Mouse (Mus musculus) myocyte (in vitro differentiated cells): ENCODE measurements around the gene Stra6l. TPM values are rescaled to one million over a fixed set of nuclear protein-coding genes. Genes with fewer than 3 reads are reported as not detected.

Experiments
- H3K27me3 ChIP-seq: one replicate; pipeline ENCODE4 v1.6.1; 2011; ENCODE audit not compliant: control insufficient read depth, insufficient read depth, insufficient read length
- H3K36me3 ChIP-seq: one replicate; pipeline ENCODE4 v1.6.1; 2011; ENCODE audit not compliant: control insufficient read depth, insufficient read depth
- H3K4me2 ChIP-seq: one replicate; pipeline ENCODE4 v1.6.1; 2011; ENCODE audit warnings: low read depth, control low read depth
- H3K4me3 ChIP-seq: one replicate; pipeline ENCODE4 v1.5.1; 2011; ENCODE audit warnings: mild to moderate bottlenecking, control low read depth, moderate library complexity
- H3K79me2 ChIP-seq: one replicate; pipeline ENCODE4 v1.6.1; 2011; ENCODE audit not compliant: control insufficient read depth, insufficient read depth
- H3ac ChIP-seq: one replicate; pipeline ENCODE4 v1.6.1; 2011; ENCODE audit not compliant: control insufficient read depth, insufficient read length
- CEBPB ChIP-seq: IDR thresholded peaks from 2 replicates; pipeline ENCODE4 v1.6.1; 2011; ENCODE audit warnings: mild to moderate bottlenecking, moderate library complexity; ENCODE audit not compliant: poor library complexity, insufficient read depth, severe bottlenecking
- E2F4 ChIP-seq: IDR thresholded peaks from one replicate; pipeline ENCODE4 v1.6.1; 2011; ENCODE audit warnings: mild to moderate bottlenecking, control low read depth, moderate library complexity; ENCODE audit not compliant: insufficient read depth
- MAX ChIP-seq: IDR thresholded peaks from one replicate; pipeline ENCODE4 v1.6.1; 2011; ENCODE audit warnings: low read depth, mild to moderate bottlenecking, control low read depth
- MYOD1 ChIP-seq, 3 experiments: IDR thresholded peaks; one replicate each; pipeline ENCODE4 v1.6.1; 2011; ENCODE audit warnings: control low read depth in 2 of 3, low read depth in 2 of 3, mild to moderate bottlenecking in 2 of 3, moderate library complexity in 1 of 3; ENCODE audit not compliant: insufficient read length in 2 of 3, control insufficient read depth in 1 of 3
- MYOG ChIP-seq, 3 experiments: IDR thresholded peaks; one replicate each; pipeline ENCODE4 v1.6.1; 2011; ENCODE audit warnings: control low read depth in 2 of 3, low read depth in 2 of 3, mild to moderate bottlenecking in 2 of 3; ENCODE audit not compliant: insufficient read length in 2 of 3, control insufficient read depth in 1 of 3, insufficient read depth in 1 of 3
- POLR2A ChIP-seq: IDR thresholded peaks from one replicate; pipeline ENCODE4 v1.6.1; 2011; ENCODE audit warnings: low read depth, mild to moderate bottlenecking, control low read depth, moderate library complexity; ENCODE audit not compliant: insufficient read length
- POLR2AphosphoS2 ChIP-seq: IDR thresholded peaks from one replicate; pipeline ENCODE4 v1.6.1; 2011; ENCODE audit warnings: low read depth, control low read depth; ENCODE audit not compliant: insufficient read length
- REST ChIP-seq: IDR thresholded peaks from one replicate; pipeline ENCODE4 v1.6.1; 2011; ENCODE audit warnings: mild to moderate bottlenecking, control low read depth, moderate library complexity; ENCODE audit not compliant: insufficient read depth, insufficient read length
- SRF ChIP-seq: IDR thresholded peaks from one replicate; pipeline ENCODE4 v1.6.1; 2011; ENCODE audit warnings: low read depth; ENCODE audit not compliant: control insufficient read depth, insufficient read length
- TCF12 ChIP-seq: IDR thresholded peaks from one replicate; pipeline ENCODE4 v1.6.1; 2011; ENCODE audit warnings: mild to moderate bottlenecking, control low read depth; ENCODE audit not compliant: poor library complexity, insufficient read depth, severe bottlenecking
- TCF3 ChIP-seq: IDR thresholded peaks from one replicate; pipeline ENCODE4 v1.6.1; 2011; ENCODE audit warnings: low read depth, control low read depth; ENCODE audit not compliant: insufficient read length
- USF1 ChIP-seq: IDR thresholded peaks from one replicate; pipeline ENCODE4 v1.6.1; 2011; ENCODE audit warnings: low read depth, mild to moderate bottlenecking, control low read depth, moderate library complexity
- polyA plus RNA-seq: library from polyadenylated mRNA; unstranded; fragments of >200 nt; fragmentation: generic; extraction: Trizol; gene quantifications from one replicate; pipeline ENCODE4 v1.2.1, GENCODE M21; 2012; ENCODE audit warnings: missing spikeins

The Stra6l gene
- polyA plus RNA-seq, 1 experiment: not detected

DNA sequence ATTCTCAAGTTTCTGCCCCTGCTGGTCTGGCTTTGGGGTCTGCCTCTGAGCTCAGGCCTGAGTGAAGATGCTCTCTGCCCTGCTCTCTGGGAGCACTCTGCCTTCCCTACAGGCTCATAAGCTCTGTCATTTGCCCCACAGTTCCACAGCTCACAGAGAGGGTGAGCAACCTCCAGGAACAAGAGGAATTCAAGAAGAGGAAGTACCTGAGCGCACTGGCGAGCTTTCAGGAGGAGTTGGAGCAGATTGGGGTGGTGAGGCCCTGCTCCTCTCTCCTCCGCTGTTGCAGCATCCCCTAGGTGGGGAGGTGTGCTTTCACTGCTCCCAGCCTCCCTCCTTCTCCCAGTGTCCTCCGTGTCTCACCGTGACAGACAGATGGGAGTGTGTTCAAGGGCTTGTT, 49.9 kb downstream of the Stra6l start:
- no peak overlapping the region for H3ac ChIP-seq
- H3K27me3 ChIP-seq: peaks cover 21% of the 10 kb centered on the region
- H3K36me3 ChIP-seq: no peaks in the 10 kb centered on the region
- TF ChIP-seq E2F4 (no peak), MYOG (IDR thresholded peaks at IDR 0.05; ENCODE audit: control insufficient read depth in 1 of 3, insufficient read depth in 1 of 3, insufficient read length in 2 of 3, low read depth in 2 of 3) (no peak), USF1 (no peak), TCF12 (no peak), CEBPB (no peak), POLR2AphosphoS2 (no peak), MAX (no peak), MYOD1 (IDR thresholded peaks at IDR 0.05; ENCODE audit: control insufficient read depth in 1 of 3, insufficient read length in 2 of 3, low read depth in 2 of 3) (no peak), SRF (no peak), REST (no peak), POLR2A (no peak), TCF3 (no peak)
- no peaks in the 10 kb centered on the region for H3K79me2 ChIP-seq
- H3K4me2 ChIP-seq: no peak overlapping the region
- H3K4me3 ChIP-seq: no peak overlapping the region

GRCm38 (mm10) chr4:45909256-45909655, 60.8 kb downstream of the Stra6l start:
- Histone ChIP-seq H3ac (no peak overlapping the region), H3K36me3 (no peaks in the 10 kb centered on the region), H3K4me2 (no peak overlapping the region), H3K4me3 (no peak overlapping the region), H3K27me3 (peaks cover 60% of the 10 kb centered on the region), H3K79me2 (no peaks in the 10 kb centered on the region)
- no peak for TF ChIP-seq TCF12
- TF ChIP-seq POLR2AphosphoS2: no peak
- no peak for TF ChIP-seq POLR2A
- no peak for TF ChIP-seq SRF
- no peak for TF ChIP-seq CEBPB
- TF ChIP-seq TCF3: no peak
- TF ChIP-seq MAX: no peak
- no peak for TF ChIP-seq E2F4
- TF ChIP-seq MYOD1 (IDR thresholded peaks at IDR 0.05; ENCODE audit: control insufficient read depth in 1 of 3, insufficient read length in 2 of 3, low read depth in 2 of 3): no peak
- TF ChIP-seq MYOG (IDR thresholded peaks at IDR 0.05; ENCODE audit: control insufficient read depth in 1 of 3, insufficient read depth in 1 of 3, insufficient read length in 2 of 3, low read depth in 2 of 3): no peak
- no peak for TF ChIP-seq REST
- TF ChIP-seq USF1: no peak

GRCm38 (mm10) chr4:45909924-45910323, 61.5 kb downstream of the Stra6l start:
- no peak overlapping the region for H3K4me3 ChIP-seq
- H3K36me3 ChIP-seq: no peaks in the 10 kb centered on the region
- peaks cover 63% of the 10 kb centered on the region for H3K27me3 ChIP-seq
- no peak overlapping the region for H3K4me2 ChIP-seq
- TF ChIP-seq REST (no peak), TCF3 (no peak), MYOD1 (IDR thresholded peaks at IDR 0.05; ENCODE audit: control insufficient read depth in 1 of 3, insufficient read length in 2 of 3, low read depth in 2 of 3) (no peak)
- no peak overlapping the region for H3ac ChIP-seq
- H3K79me2 ChIP-seq: no peaks in the 10 kb centered on the region

DNA sequence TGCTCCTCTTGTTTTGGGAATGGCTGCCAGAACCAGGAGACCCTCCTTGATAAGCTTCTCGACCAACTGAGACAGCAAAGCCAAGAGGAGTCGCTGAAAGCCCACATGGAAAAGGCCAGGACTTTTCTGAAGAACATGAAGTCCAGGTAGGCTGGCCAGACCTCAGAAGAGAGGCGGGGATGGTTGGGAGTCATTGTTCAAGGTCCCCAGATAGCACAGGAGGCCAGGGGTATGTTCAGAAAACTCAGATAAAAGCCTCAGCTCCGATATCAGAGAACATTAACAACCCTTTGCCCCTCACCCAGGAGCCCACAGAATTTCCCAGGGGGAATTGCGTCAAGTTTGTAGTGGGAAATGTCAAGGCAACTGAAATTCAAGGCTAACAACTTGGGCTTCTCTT, 62.8 kb downstream of the Stra6l start:
- no peaks in the 10 kb centered on the region for H3K79me2 ChIP-seq
- H3K27me3 ChIP-seq: peaks cover 53% of the 10 kb centered on the region
- H3K4me2 ChIP-seq: no peak overlapping the region
- H3K36me3 ChIP-seq: no peaks in the 10 kb centered on the region
- no peak overlapping the region for H3ac ChIP-seq
- no peak overlapping the region for H3K4me3 ChIP-seq
- TF ChIP-seq TCF3: no peak
- no peak for TF ChIP-seq REST
- no peak for TF ChIP-seq POLR2AphosphoS2
- no peak for TF ChIP-seq CEBPB
- TF ChIP-seq MYOG (IDR thresholded peaks at IDR 0.05; ENCODE audit: control insufficient read depth in 1 of 3, insufficient read depth in 1 of 3, insufficient read length in 2 of 3, low read depth in 2 of 3): no peak

DNA sequence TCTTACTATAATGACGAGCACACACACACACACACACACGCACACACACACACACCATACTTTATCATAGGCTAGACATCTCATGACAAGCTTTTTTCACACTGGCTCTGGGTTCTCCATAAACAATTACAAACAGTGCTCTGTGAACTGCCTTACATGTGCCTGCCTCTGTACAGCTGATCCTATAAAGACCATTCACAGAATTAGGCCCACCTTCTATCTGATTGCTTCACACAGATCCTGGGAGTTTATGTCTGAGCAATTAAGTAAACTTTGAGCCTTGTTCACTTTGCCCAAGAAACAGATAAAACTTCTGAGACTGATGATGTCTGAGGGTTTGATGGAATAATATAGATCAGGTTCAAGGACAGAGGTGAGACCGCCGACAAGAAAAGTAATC, 63.4 kb downstream of the Stra6l start:
- Histone ChIP-seq H3K4me3 (no peak overlapping the region), H3K79me2 (no peaks in the 10 kb centered on the region), H3K36me3 (no peaks in the 10 kb centered on the region), H3K27me3 (peaks cover 50% of the 10 kb centered on the region), H3K4me2 (no peak overlapping the region), H3ac (no peak overlapping the region)
- TF ChIP-seq MYOD1 (IDR thresholded peaks at IDR 0.05; ENCODE audit: control insufficient read depth in 1 of 3, insufficient read length in 2 of 3, low read depth in 2 of 3): no peak
- no peak for TF ChIP-seq SRF
- no peak for TF ChIP-seq TCF3
- no peak for TF ChIP-seq REST
- no peak for TF ChIP-seq MYOG (IDR thresholded peaks at IDR 0.05; ENCODE audit: control insufficient read depth in 1 of 3, insufficient read depth in 1 of 3, insufficient read length in 2 of 3, low read depth in 2 of 3)
- no peak for TF ChIP-seq POLR2AphosphoS2
- TF ChIP-seq MAX: no peak
- TF ChIP-seq TCF12: no peak
- TF ChIP-seq USF1: no peak
- no peak for TF ChIP-seq POLR2A
- no peak for TF ChIP-seq CEBPB
- no peak for TF ChIP-seq E2F4
